Mouse (Mus musculus): Measurements from ENCODE around the gene Cox6b2. TPM values are rescaled to one million over a fixed set of nuclear protein-coding genes. Genes with fewer than 3 reads are reported as not detected.

Gene Cox6b2
- polyA plus RNA-seq, 1 experiment from 2014 or later, result 22.9 TPM

DNA sequence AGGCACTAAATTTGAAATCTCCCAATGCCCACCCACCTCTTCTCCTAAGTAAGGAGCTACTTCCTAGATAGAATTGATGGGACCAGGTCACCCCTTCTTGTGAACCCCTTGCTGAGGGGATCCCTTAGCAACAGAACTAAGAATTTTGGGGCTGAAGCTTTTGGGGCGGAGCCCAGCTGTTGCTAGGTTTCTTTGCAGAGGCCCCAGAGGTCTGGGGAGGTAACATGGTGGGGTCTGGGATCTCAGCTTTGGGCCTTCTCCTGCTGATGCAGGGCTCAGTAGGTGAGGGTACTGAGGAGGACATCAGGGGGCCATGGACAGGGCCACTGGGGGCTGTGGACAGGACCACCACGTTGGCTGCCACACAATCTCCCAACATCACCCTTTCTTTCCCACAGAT, 29.9 kb upstream of the Cox6b2 start, which contains the start of the genes Il11 and Tmem190:
Gene Il11 (minus strand): TSS at position 101 of the 400 bp plus-strand sequence.
Gene Tmem190 (plus strand): TSS at position 179 of the 400 bp plus-strand sequence.
- Histone ChIP-seq H3K27me3 (peaks cover 40% of the 10 kb centered on the region), H3K9me3 (no peaks in the 10 kb centered on the region), H3K27ac (no peak within 1 kb of the TSS), H3K36me3 (no peaks in the 10 kb centered on the region), H3K4me3 (replicated peaks) (no peak within 1 kb of the TSS), H3K4me2 (replicated peaks) (no peak within 1 kb of the TSS), H3K4me1 (replicated peaks) (peaks cover 2% of the 10 kb centered on the region), H3K9ac (replicated peaks) (no peak within 1 kb of the TSS)
- 70% methylated on average over 2 of the region's 2 CpGs for WGBS
- ATAC-seq, result no peak

DNA sequence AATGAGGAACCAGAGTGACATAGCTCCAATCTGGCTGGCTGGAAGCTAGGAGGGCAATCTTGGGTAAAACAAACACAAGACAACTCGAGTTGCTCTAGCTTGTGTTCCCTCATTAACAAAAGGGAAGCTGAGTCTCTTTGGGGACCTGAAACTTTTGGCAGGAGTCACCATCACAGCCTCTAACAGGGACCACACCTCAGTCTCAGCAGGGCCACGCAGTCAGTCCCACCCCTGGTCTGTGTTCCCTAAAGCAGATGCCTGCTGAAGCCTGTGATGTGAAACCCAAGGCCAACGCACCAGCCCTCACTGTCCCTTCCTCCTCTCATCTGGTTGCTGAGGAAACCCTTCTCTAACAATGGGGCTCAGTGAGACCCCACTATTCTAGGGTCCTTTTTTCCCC, 29.2 kb upstream of the Cox6b2 start:
- Histone ChIP-seq H3K27me3 (peaks cover 40% of the 10 kb centered on the region), H3K36me3 (no peaks in the 10 kb centered on the region), H3K9ac (replicated peaks) (no peak overlapping the region), H3K4me2 (replicated peaks) (no peak overlapping the region), H3K9me3 (no peaks in the 10 kb centered on the region), H3K4me1 (replicated peaks) (peaks cover 4% of the 10 kb centered on the region), H3K4me3 (replicated peaks) (no peak overlapping the region), H3K27ac (no peak overlapping the region)
- WGBS, result 49% methylated on average over 3 of the region's 3 CpGs
- no peak for ATAC-seq

DNA sequence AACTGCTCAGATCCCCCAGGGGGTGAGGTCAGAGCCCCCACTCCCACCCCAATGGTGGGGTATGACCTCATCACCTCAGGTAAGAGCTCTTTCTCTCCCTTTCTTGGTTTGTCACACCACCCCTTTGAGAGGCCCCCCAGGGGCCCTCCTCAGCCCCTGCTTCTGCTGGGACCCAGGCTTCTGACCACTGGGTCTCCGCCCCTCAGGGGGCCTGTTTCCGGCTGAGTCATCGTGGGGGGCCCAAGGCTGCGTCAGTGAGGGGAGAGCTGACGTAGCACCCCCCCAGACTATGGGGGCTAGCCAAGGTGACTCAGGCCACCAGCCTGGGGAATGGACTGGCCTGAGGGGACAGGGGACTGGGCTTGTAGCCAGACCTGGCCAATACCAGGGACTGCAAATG, 27.0 kb upstream of the Cox6b2 start:
- no peak for ATAC-seq
- H3K4me3 ChIP-seq (replicated peaks), result no peak overlapping the region
- no peaks in the 10 kb centered on the region for H3K36me3 ChIP-seq
- H3K27me3 ChIP-seq, result peaks cover 60% of the 10 kb centered on the region
- H3K4me1 ChIP-seq (replicated peaks), result peaks cover 9% of the 10 kb centered on the region
- H3K4me2 ChIP-seq (replicated peaks), result no peak overlapping the region
- no peaks in the 10 kb centered on the region for H3K9me3 ChIP-seq
- 43% methylated on average over 5 of the region's 5 CpGs for WGBS
- H3K9ac ChIP-seq (replicated peaks), result no peak overlapping the region
- no peak overlapping the region for H3K27ac ChIP-seq

DNA sequence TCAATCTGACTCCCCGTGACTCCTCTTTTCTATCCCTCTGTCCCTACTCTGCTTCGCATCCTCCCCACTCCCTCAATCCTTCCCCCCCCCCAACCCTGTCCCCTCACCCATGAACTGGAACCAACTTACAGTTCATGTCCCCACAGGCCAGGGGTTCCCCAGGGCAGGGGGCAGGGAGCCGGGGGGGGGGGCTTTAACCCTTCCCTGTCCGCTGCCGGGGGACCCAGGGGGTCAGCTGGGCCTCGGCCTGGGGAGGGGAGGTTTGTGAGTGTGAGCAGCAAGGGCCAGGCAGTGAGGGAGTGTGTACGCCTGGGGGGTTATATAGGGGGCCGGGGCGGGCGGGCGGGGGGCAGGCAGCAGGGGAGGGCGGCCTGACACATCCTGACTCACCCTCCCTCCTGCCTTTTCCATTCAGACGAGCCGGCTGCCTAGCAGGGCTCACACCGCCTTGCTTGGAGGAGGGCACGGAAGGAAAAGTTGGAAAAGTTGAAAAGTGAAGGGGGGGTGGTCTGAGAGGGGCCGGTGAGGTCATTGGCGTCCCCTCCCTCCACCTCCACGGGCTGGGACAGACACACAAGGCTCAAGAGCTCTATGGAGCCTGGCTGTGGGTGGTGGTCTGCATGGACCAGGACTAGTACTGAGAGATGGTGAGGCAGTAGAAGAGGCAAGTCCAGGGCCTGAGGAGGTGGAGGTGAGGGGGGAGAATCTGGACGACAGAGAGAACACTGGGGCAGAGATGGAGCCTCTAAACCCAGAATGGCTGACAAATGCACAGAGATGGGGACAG, 25.1 kb upstream of the Cox6b2 start:
- Histone ChIP-seq H3K9ac (replicated peaks) (no peak overlapping the region), H3K4me1 (replicated peaks) (peaks cover 9% of the 10 kb centered on the region), H3K27ac (no peak overlapping the region), H3K27me3 (peaks cover 63% of the 10 kb centered on the region), H3K36me3 (no peaks in the 10 kb centered on the region), H3K9me3 (no peaks in the 10 kb centered on the region), H3K4me3 (replicated peaks) (no peak overlapping the region), H3K4me2 (replicated peaks) (no peak overlapping the region)
- WGBS, result 6% methylated on average over 15 of the region's 20 CpGs
- no peak for ATAC-seq

DNA sequence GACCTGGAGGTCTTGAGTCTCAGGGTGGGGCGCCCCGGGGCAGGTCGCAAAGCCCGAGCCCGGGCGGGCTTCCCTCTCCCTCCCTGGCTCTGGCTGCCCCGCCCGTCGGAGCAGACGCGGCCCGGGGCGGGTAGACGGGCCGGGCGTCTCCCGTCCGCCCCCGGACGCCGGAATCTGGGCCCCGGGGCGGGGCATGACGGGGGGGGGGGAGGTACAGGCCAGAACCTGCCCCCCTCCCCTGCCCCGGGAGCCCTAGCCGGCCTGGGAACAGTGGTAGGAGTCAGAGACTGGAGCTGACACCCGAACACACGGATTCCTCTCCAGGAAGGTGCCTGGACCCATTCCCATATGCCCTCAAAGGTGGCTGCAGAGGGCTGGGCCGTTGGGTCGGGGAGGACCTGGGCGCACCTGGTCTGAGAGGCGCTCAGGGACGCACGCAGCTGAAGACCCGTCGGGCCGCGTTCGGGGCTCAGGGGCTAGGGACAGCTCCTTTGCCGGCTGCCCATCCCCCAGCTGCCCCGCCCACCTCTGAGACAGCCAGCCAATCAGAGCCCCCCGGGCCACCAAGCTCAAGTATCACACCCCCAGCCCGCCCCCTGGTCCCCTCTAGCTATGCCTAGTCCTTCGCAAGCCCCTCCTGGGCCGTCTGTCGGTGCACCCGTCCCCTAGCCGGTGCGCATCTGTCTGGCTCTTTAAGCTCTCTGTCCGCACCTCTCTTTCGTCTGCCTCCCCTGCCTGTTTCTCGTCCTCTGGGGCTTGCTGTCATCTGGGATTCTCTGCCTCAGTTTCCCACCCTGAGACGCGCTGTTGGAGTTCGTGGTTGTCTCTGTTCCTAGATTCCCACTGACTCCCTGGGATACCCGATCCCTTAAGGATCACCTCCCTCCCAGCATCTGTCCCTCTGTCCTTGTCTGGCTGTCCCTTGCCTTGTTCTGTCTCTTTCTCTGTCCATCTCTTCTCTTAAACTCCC, 24.3 kb upstream of the Cox6b2 start:
- H3K4me3 ChIP-seq (replicated peaks), result peak overlapping the region; percentile 34
- no peaks in the 10 kb centered on the region for H3K36me3 ChIP-seq
- peaks cover 9% of the 10 kb centered on the region for H3K4me1 ChIP-seq (replicated peaks)
- peak overlapping the region; percentile 48 for H3K9ac ChIP-seq (replicated peaks)
- WGBS, result under 1% methylated on average over 32 of the region's 56 CpGs
- H3K27me3 ChIP-seq, result peaks cover 63% of the 10 kb centered on the region
- H3K4me2 ChIP-seq (replicated peaks), result peak overlapping the region; percentile 53
- no peaks in the 10 kb centered on the region for H3K9me3 ChIP-seq
- peak; percentile 81 for ATAC-seq
- no peak overlapping the region for H3K27ac ChIP-seq

DNA sequence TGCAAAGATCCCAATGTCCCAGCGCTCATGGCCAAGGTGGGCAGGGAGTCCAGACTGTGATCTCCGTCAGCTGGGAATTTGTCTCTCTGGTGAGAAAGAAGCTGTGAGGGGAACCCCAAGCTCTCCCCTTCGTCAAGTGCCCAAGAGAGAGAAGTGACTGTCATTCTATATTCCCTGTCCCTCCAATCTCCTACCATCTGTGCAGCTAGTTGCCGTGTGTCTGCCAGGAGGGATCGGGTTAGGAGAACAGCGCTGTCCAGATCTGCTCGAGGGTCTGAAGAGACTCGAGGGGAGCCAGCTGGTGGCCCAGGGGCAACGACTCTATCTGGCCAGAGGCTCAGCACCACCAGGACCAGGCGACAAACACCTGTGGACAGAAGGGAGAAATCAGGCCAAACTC, 23.2 kb upstream of the Cox6b2 start:
- Histone ChIP-seq H3K4me1 (replicated peaks) (peaks cover 9% of the 10 kb centered on the region), H3K27me3 (peaks cover 63% of the 10 kb centered on the region)
- WGBS, result 53% methylated on average over 10 of the region's 10 CpGs

DNA sequence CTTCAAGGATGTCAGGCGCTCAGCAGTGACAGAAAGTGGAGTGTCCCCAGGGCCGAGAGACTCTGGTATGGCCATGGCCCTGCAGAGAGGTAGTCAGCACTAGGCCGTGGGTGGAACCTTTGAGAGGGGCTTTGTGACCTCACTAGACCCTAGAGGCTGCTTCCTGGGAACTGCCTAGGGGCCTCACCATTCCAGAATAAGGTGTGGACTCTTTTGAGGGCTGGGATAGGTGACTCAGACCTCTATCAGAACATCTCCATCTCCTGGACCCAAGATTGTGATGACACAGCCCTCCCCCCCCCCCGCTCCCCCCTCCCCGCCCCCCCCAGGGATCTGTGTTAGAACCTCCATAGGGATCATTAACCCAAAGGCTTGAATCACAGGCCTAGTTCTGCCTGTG, 18.3 kb upstream of the Cox6b2 start, which contains the start of gene Fam71e2:
Gene Fam71e2 (minus strand): TSS at position 101 of the 400 bp plus-strand sequence.
- Histone ChIP-seq H3K9me3 (no peaks in the 10 kb centered on the region), H3K36me3 (no peaks in the 10 kb centered on the region), H3K4me3 (replicated peaks) (no peak within 1 kb of the TSS), H3K27me3 (peaks cover 16% of the 10 kb centered on the region), H3K4me2 (replicated peaks) (no peak within 1 kb of the TSS), H3K4me1 (replicated peaks) (no peaks in the 10 kb centered on the region), H3K9ac (replicated peaks) (no peak within 1 kb of the TSS), H3K27ac (no peak within 1 kb of the TSS)
- 73% methylated on average over 5 of the region's 5 CpGs for WGBS
- ATAC-seq, result no peak

More for the DNA sequence above, 23.2 kb upstream of the Cox6b2 start:
- Histone ChIP-seq H3K9me3 (no peaks in the 10 kb centered on the region), H3K9ac (replicated peaks) (no peak overlapping the region), H3K4me3 (replicated peaks) (no peak overlapping the region), H3K4me2 (replicated peaks) (no peak overlapping the region), H3K36me3 (no peaks in the 10 kb centered on the region), H3K27ac (no peak overlapping the region)
- no peak for ATAC-seq

DNA sequence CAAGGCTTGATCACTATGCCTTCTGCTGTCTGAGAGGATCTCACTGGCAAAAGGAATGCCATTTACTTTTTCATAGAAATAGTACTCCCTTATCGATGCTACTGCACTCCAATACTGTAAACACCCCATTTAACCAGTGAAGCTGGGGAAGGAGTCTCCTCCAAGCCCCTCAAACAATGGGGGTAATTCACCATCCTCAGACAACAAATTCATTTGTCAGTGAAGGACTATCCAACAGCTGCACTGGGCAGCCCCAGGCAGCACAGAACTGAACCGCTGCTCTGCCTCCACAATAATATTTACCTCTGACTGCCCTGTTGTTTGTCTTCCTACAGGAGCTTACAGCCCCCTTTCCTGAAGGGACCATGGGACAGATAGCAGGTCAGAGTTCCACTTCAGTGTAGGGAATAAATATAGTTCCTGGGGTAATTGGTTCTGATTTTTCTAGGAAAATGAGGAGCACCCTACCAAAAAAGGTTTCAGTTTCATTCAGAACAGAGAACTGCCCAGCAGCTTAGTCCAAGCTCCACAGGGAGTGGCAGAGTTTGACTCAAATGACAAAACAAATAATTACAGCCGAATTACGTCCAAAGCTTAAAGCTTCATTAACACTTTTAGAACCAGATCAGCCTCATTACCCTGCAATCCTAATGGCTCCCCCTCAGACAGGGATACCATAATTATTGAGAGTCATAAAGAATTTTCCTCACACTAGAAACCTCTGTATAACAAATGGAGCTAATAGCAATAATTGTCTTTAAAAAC, 12.2 kb upstream of the Cox6b2 start:
- H3K4me3 ChIP-seq (replicated peaks), result no peak overlapping the region

DNA sequence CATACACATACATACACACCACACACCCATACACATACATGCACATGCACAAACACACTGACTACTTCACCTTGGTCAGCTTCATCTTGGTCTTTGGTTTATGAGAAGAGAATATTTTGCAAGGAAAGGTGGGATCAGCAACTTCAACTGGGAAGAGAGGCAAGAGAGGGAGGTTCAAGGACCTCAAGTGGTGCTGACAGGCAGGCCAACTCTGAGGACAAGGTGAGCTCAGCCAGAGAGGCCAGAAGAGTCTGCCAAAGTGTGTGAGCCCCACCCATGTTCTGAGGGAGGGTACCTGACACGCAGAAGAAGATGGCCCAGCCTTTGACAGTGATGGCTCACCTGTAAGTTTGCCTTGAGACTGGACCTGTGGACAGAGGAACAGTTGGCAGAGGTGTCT, 6.8 kb upstream of the Cox6b2 start:
- no peak overlapping the region for H3K4me3 ChIP-seq (replicated peaks)
- H3K27me3 ChIP-seq, result no peaks in the 10 kb centered on the region
- H3K4me1 ChIP-seq (replicated peaks), result no peaks in the 10 kb centered on the region
- no peak overlapping the region for H3K9ac ChIP-seq (replicated peaks)
- ATAC-seq, result no peak
- no peaks in the 10 kb centered on the region for H3K36me3 ChIP-seq
- H3K27ac ChIP-seq, result no peak overlapping the region
- no peaks in the 10 kb centered on the region for H3K9me3 ChIP-seq
- H3K4me2 ChIP-seq (replicated peaks), result no peak overlapping the region
- 40% methylated on average over 1 of the region's 1 CpGs for WGBS

More for the DNA sequence above, 12.2 kb upstream of the Cox6b2 start:
- Histone ChIP-seq H3K4me1 (replicated peaks) (no peaks in the 10 kb centered on the region), H3K27ac (no peak overlapping the region), H3K36me3 (no peaks in the 10 kb centered on the region), H3K9ac (replicated peaks) (no peak overlapping the region), H3K9me3 (no peaks in the 10 kb centered on the region), H3K4me2 (replicated peaks) (no peak overlapping the region), H3K27me3 (no peaks in the 10 kb centered on the region)
- WGBS, result 18% methylated on average over 4 of the region's 4 CpGs
- ATAC-seq, result no peak

DNA sequence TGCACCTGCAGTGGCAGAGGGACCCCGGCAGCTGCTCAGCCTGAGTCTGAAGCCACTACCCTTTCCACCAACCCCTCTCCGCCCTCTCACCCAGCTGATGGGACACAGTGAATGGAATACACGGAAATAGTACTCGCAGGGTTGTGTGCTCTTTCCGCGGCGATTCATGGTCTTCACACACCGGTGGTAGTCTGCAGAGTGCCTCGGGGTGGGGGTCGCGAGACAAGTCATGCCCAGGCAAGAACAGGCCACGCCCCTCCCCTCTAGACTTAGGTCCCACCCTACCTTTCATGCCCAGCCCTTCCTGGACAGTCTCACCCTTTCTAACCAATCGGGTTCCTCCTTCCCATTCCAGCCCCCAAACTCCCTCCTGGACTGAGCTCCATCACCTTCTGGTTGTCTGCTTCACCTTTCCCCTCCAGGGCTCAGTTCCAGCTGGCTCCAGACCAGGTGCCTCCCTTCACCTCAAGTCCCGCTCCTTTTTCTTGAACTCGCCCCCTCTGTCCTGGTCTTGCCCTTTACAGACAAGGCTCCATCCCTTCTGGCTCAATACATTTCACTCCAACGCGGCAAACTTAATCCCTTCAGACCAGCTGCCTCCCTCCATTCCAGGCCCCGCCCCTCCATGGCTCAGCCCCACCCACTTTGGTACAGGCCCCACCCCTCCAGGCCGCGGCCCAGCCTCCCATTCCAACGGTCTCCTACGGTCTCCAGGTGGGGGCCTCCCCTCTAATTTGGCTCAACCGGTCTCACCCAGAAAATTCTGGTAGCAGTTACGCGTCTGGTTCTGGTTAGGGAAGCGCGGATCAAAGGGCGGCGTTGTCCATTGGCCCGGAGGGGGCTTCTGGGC, 698 bp downstream of the Cox6b2 start:
- H3K27me3 ChIP-seq, result no peaks in the 10 kb centered on the region
- no peak overlapping the region; the same call in 1 of the 2 replicates for H3K9ac ChIP-seq (replicated peaks)
- 2% methylated on average over 30 of the region's 30 CpGs for WGBS
- ATAC-seq, result peak; percentile 68
- H3K4me2 ChIP-seq (replicated peaks), result peak overlapping the region; percentile 47
- H3K9me3 ChIP-seq, result no peaks in the 10 kb centered on the region
- peak overlapping the region; percentile 29 for H3K4me3 ChIP-seq (replicated peaks)
- H3K36me3 ChIP-seq, result peaks cover 4% of the 10 kb centered on the region; the same call in 1 of the 2 replicates
- no peak overlapping the region for H3K27ac ChIP-seq
- peaks cover 21% of the 10 kb centered on the region for H3K4me1 ChIP-seq (replicated peaks)

DNA sequence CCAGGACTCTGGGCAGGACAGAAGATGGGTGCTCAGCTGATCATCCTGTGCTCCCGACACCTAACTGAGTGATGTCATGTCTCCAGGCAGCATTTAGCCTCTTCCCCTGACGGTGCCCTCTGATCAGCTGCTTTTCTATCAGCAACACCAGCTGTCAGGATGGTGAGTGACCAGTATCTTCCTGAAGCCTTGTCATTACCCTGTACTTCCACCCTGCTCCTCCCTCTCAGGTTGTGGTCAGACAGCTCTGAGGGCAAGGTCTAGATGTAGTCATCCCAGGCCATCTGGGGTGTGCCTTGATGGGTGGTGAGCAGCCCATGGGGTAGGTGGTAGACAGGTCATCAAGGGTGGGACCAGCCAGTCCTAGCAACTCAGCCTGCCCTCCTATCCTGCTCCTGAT, 3.7 kb downstream of the Cox6b2 start:
- H3K4me3 ChIP-seq (replicated peaks), result no peak overlapping the region
- ATAC-seq, result no peak
- no peak overlapping the region for H3K9ac ChIP-seq (replicated peaks)
- H3K27ac ChIP-seq, result no peak overlapping the region
- no peaks in the 10 kb centered on the region for H3K9me3 ChIP-seq
- H3K27me3 ChIP-seq, result no peaks in the 10 kb centered on the region
- H3K4me1 ChIP-seq (replicated peaks), result peaks cover 28% of the 10 kb centered on the region
- peaks cover 31% of the 10 kb centered on the region for H3K36me3 ChIP-seq
- H3K4me2 ChIP-seq (replicated peaks), result no peak overlapping the region
- WGBS, result 79% methylated on average over 2 of the region's 2 CpGs

All from midbrain, embryonic 13.5 days (tissue).